Mouse (Mus musculus): ENCODE measurements around the gene 2900026A02Rik. TPM values are rescaled to one million over a fixed set of nuclear protein-coding genes. Genes with fewer than 3 reads are reported as not detected.

Gene 2900026A02Rik
- polyA plus RNA-seq, 1 experiment from 2014 or later = 7.2 TPM

DNA sequence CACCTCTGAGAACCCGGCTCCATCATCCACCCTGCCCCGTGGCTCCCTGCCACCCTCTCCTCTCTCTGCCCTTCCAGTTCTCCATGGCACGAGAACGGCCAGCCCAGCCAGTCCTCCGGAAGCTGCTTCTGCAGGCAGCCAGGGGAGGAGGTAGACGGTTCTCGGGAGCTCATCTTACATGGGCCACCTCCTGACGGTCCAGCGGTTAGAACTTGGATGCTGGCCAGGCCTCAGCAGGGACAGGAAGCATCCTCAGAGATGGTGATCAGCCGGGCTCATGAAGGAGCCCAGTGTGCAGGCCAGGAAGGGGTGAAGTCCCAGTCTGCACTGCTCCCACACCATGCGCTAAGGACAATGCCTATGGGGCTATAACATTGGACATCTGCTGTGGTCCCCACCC lies 6.6 kb downstream of the 2900026A02Rik start:
- H3K27me3 ChIP-seq (ENCODE audit: insufficient read depth, low read length) = no peaks in the 10 kb centered on the region
- H3K9me3 ChIP-seq (ENCODE audit: low read length) = no peaks in the 10 kb centered on the region
- peaks cover 67% of the 10 kb centered on the region for H3K4me1 ChIP-seq (ENCODE audit: insufficient read depth, low read length)
- ATAC-seq (ENCODE audit: low FRiP score, low TSS enrichment) = no peak; the same call in 1 of the 2 replicates
- H3K4me2 ChIP-seq (replicated peaks; ENCODE audit: low read depth, low read length) = no peak overlapping the region
- H3K27ac ChIP-seq (ENCODE audit: low read length) = peak overlapping the region; percentile 46; the same call in 1 of the 2 replicates
- H3K9ac ChIP-seq (replicated peaks; ENCODE audit: low read length) = no peak overlapping the region
- H3K4me3 ChIP-seq (ENCODE audit: low read length) = no peak overlapping the region
- H3K36me3 ChIP-seq (ENCODE audit: insufficient read depth, low read length) = no peaks in the 10 kb centered on the region
- 23% methylated on average over 11 of the region's 11 CpGs for WGBS

DNA sequence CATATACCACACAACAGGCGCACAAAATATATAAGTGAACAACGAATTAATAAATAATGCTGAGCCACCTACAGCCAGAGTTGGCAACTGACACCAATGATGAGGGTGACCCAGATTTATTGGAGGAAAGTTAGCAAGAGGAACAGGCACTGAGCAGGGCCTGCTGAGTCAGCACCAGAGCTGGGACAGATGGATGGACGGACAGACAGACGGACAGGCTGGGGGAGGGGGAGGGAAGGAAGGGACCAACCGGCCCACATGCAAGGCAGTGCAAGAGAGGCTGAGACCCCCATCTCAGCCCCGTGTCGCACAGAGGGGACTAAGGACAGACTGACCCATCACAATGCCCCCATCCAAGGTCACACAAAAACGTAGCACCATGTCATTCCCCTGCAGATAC lies 7.0 kb downstream of the 2900026A02Rik start:
- H3K4me3 ChIP-seq (ENCODE audit: low read length) = no peak overlapping the region
- H3K4me2 ChIP-seq (replicated peaks; ENCODE audit: low read depth, low read length) = no peak overlapping the region
- no peak overlapping the region for H3K9ac ChIP-seq (replicated peaks; ENCODE audit: low read length)
- H3K9me3 ChIP-seq (ENCODE audit: low read length) = no peaks in the 10 kb centered on the region
- H3K36me3 ChIP-seq (ENCODE audit: insufficient read depth, low read length) = no peaks in the 10 kb centered on the region
- H3K27me3 ChIP-seq (ENCODE audit: insufficient read depth, low read length) = no peaks in the 10 kb centered on the region
- H3K4me1 ChIP-seq (ENCODE audit: insufficient read depth, low read length) = peaks cover 67% of the 10 kb centered on the region
- H3K27ac ChIP-seq (ENCODE audit: low read length) = 0 out of 2 replicates have a peak overlapping the region, but pooled peaks have one; percentile 46
- no peak for ATAC-seq (ENCODE audit: low FRiP score, low TSS enrichment)
- WGBS = 78% methylated on average over 8 of the region's 8 CpGs

DNA sequence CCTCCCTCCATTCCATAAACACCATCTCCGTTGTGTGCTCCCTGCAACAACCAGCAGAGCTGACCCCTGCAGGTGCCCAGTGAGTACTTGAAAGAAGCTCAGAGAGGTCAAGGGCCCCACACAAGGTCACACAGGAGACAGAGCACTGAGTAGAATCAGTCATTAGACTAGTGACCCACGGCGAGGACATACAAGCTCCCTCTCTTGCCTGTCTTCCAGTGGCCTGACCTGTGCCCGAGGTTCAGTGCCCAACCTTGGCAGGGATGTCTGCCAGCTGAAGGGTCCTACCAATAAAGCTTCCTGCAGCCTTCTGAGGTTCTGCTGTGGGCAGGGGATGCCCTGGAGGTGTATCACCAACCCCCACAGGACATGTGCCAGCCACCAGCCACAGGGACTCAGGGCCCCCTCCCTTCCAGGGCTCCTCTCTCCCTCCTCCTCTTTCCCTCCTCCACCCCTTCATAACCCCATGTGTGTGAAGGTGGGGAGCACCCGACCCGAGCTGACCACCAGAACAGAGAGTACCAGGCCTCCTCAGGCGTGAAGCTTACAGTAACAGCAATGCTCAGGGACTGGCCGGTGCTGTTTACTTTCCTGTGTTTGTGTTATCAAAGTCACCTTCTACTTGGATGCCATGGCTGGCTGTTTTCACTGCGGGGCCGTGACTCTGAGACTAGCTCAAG lies 8.7 kb downstream of the 2900026A02Rik start:
- Histone ChIP-seq H3K36me3 (ENCODE audit: insufficient read depth, low read length) (no peaks in the 10 kb centered on the region), H3K4me2 (replicated peaks; ENCODE audit: low read depth, low read length) (no peak overlapping the region), H3K4me3 (ENCODE audit: low read length) (no peak overlapping the region), H3K27me3 (ENCODE audit: insufficient read depth, low read length) (no peaks in the 10 kb centered on the region), H3K9ac (replicated peaks; ENCODE audit: low read length) (no peak overlapping the region), H3K9me3 (ENCODE audit: low read length) (no peaks in the 10 kb centered on the region), H3K27ac (ENCODE audit: low read length) (peak overlapping the region; percentile 37), H3K4me1 (ENCODE audit: insufficient read depth, low read length) (peaks cover 66% of the 10 kb centered on the region)
- WGBS = 51% methylated on average over 10 of the region's 10 CpGs
- no peak for ATAC-seq (ENCODE audit: low FRiP score, low TSS enrichment)

DNA sequence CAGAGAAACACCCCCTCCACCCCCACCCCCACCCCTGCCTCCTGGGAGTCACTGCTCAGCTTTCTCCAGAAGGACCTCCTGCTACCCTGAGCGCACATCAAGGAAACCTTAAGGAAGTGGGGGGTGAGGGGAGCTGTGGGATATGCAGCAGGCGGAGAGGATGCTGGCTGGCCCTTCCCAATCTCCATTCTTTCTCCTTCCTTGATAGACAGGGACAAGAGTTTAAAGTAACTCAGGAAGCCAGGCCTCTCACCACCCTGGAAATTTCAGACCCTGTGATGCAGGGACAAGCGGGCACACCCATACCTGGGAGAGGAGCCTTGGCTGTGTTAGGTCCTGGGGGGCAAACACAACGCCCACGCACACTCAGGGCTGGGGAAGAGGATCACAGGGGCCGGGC lies 10.7 kb downstream of the 2900026A02Rik start:
- no peaks in the 10 kb centered on the region for H3K27me3 ChIP-seq (ENCODE audit: insufficient read depth, low read length)
- H3K4me2 ChIP-seq (replicated peaks; ENCODE audit: low read depth, low read length) = no peak overlapping the region
- 58% methylated on average over 6 of the region's 6 CpGs for WGBS
- 0 out of 2 replicates have a peak overlapping the region, but pooled peaks have one; percentile 44 for H3K9ac ChIP-seq (replicated peaks; ENCODE audit: low read length)
- peak overlapping the region; percentile 82 for H3K27ac ChIP-seq (ENCODE audit: low read length)
- H3K36me3 ChIP-seq (ENCODE audit: insufficient read depth, low read length) = no peaks in the 10 kb centered on the region
- ATAC-seq (ENCODE audit: low FRiP score, low TSS enrichment) = no peak
- no peak overlapping the region for H3K4me3 ChIP-seq (ENCODE audit: low read length)
- peaks cover 59% of the 10 kb centered on the region for H3K4me1 ChIP-seq (ENCODE audit: insufficient read depth, low read length)
- H3K9me3 ChIP-seq (ENCODE audit: low read length) = no peaks in the 10 kb centered on the region

DNA sequence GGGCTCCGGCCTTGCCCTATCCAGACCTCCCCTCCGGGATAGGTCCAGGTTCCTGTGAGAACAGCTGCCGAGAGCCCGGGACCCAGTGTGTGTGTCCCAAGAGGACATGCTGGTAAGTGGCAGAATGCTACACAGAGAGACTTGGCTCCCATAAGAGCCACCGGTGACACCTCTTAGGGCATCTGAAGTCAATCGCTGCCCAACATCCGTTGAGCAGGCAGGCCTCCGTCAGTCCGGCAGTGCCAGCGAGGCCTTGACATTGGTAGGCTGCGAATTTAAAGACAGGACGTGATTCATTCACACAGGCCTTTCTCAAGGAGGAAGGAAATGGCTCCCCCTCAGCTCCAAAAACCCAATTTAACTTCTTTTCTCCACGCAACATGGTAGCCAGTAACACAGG lies 11.1 kb downstream of the 2900026A02Rik start:
- ATAC-seq (ENCODE audit: low FRiP score, low TSS enrichment) = no peak
- H3K36me3 ChIP-seq (ENCODE audit: insufficient read depth, low read length) = no peaks in the 10 kb centered on the region
- no peak overlapping the region for H3K4me3 ChIP-seq (ENCODE audit: low read length)
- 70% methylated on average over 13 of the region's 13 CpGs for WGBS
- H3K4me2 ChIP-seq (replicated peaks; ENCODE audit: low read depth, low read length) = no peak overlapping the region
- no peaks in the 10 kb centered on the region for H3K9me3 ChIP-seq (ENCODE audit: low read length)
- H3K27me3 ChIP-seq (ENCODE audit: insufficient read depth, low read length) = no peaks in the 10 kb centered on the region
- H3K9ac ChIP-seq (replicated peaks; ENCODE audit: low read length) = no peak overlapping the region; the same call in 1 of the 2 replicates
- H3K4me1 ChIP-seq (ENCODE audit: insufficient read depth, low read length) = peaks cover 59% of the 10 kb centered on the region
- peak overlapping the region; percentile 82 for H3K27ac ChIP-seq (ENCODE audit: low read length)

DNA sequence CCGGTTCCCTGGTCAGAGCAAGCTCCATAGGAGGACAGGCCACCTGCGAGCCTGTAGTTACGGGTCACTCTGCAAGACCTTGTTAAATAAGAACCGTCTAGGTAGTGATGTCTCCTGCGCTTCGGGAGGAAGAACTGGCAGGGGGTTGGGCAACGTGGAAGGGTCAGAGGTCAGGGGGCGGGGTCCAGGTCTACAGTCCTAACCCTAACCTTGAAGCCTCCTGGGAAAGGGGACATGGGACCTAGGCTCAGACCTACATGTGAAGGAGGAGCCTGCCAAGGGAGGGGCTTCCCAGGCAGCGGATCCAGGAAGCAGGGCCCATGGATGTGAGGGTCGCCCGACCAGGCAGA lies 11.7 kb downstream of the 2900026A02Rik start:
- peak overlapping the region; percentile 82 for H3K27ac ChIP-seq (ENCODE audit: low read length)
- H3K27me3 ChIP-seq (ENCODE audit: insufficient read depth, low read length) = no peaks in the 10 kb centered on the region
- H3K4me3 ChIP-seq (ENCODE audit: low read length) = no peak overlapping the region
- 0 out of 2 replicates have a peak overlapping the region, but pooled peaks have one; percentile 11 for H3K4me2 ChIP-seq (replicated peaks; ENCODE audit: low read depth, low read length)
- 39% methylated on average over 11 of the region's 11 CpGs for WGBS
- no peaks in the 10 kb centered on the region for H3K9me3 ChIP-seq (ENCODE audit: low read length)
- peaks cover 57% of the 10 kb centered on the region for H3K4me1 ChIP-seq (ENCODE audit: insufficient read depth, low read length)
- peak; percentile 20; the same call in 1 of the 2 replicates for ATAC-seq (ENCODE audit: low FRiP score, low TSS enrichment)
- no peaks in the 10 kb centered on the region for H3K36me3 ChIP-seq (ENCODE audit: insufficient read depth, low read length)
- peak overlapping the region; percentile 36 for H3K9ac ChIP-seq (replicated peaks; ENCODE audit: low read length)

DNA sequence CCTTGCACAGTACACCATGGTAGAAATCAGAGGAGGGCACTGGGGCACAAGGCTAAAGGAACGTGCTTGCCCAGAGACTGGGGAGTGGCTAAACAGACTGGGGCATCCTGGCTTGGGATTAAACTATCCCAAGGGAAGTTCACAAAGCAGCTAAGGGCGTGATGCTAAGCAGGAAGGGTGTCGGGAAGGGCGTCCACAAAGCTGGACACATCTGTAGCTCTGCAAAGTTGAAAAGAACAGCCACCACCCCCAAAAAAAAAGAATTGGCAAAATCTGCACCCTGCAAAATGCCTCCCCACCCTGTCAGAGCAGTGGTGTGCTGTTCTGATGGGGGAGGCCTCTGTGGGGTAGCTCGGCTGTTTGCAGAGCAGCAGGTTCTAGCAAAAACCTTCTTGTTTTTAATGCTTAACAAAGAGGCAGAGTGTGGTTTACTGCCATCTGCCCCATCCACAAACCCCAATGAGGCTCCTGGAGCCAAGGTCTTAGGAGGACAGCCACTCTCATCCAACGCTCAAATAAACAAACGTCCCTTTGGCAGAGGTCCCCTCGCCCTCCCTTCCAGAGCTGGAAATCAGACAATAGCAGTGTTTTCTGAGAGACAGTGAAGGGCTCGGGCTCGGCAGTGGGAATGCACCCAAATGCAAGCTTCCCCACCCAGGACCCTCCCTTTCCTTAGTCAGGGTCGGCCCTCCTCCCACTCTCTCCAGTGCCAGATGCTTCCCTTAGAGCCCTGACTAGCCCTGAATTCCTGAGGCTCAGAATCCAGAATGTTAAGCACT lies 12.2 kb downstream of the 2900026A02Rik start:
- H3K4me1 ChIP-seq (ENCODE audit: insufficient read depth, low read length) = peaks cover 53% of the 10 kb centered on the region
- WGBS = 45% methylated on average over 11 of the region's 11 CpGs
- peak overlapping the region; percentile 36 for H3K9ac ChIP-seq (replicated peaks; ENCODE audit: low read length)
- no peak overlapping the region for H3K4me3 ChIP-seq (ENCODE audit: low read length)
- H3K36me3 ChIP-seq (ENCODE audit: insufficient read depth, low read length) = 0 out of 2 replicates have a peak, but pooled peaks cover 1% of the 10 kb centered on the region
- H3K27me3 ChIP-seq (ENCODE audit: insufficient read depth, low read length) = no peaks in the 10 kb centered on the region
- 0 out of 2 replicates have a peak overlapping the region, but pooled peaks have one; percentile 11 for H3K4me2 ChIP-seq (replicated peaks; ENCODE audit: low read depth, low read length)
- no peaks in the 10 kb centered on the region for H3K9me3 ChIP-seq (ENCODE audit: low read length)
- peak; percentile 60 for ATAC-seq (ENCODE audit: low FRiP score, low TSS enrichment)
- peak overlapping the region; percentile 82 for H3K27ac ChIP-seq (ENCODE audit: low read length)

DNA sequence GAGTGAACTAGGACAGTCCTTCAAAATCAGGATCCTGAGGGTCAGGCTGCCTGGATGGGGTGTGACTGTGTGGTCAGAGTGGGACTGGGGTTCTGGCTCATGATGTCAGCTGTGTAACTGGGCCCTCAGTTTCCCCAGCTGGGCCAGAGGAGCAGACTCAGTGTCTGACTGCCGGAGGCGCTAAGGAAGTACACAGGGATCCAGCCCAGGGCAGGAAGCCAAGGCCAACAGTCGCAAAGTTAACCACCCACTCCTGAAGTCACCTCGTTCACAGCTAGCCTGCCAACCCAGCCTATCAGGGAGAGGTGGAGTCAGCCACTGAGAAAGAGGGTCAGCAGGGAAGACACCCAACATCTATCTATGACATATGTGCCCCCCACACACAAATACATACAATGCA lies 13.0 kb downstream of the 2900026A02Rik start:
- no peak overlapping the region for H3K9ac ChIP-seq (replicated peaks; ENCODE audit: low read length)
- H3K27ac ChIP-seq (ENCODE audit: low read length) = peak overlapping the region; percentile 82
- no peaks in the 10 kb centered on the region for H3K27me3 ChIP-seq (ENCODE audit: insufficient read depth, low read length)
- H3K4me3 ChIP-seq (ENCODE audit: low read length) = no peak overlapping the region
- H3K36me3 ChIP-seq (ENCODE audit: insufficient read depth, low read length) = peaks cover 3% of the 10 kb centered on the region; the same call in 1 of the 2 replicates
- H3K9me3 ChIP-seq (ENCODE audit: low read length) = peaks cover 5% of the 10 kb centered on the region; the same call in 1 of the 2 replicates
- ATAC-seq (ENCODE audit: low FRiP score, low TSS enrichment) = no peak
- H3K4me1 ChIP-seq (ENCODE audit: insufficient read depth, low read length) = peaks cover 53% of the 10 kb centered on the region
- no peak overlapping the region for H3K4me2 ChIP-seq (replicated peaks; ENCODE audit: low read depth, low read length)
- 48% methylated on average over 4 of the region's 4 CpGs for WGBS

DNA sequence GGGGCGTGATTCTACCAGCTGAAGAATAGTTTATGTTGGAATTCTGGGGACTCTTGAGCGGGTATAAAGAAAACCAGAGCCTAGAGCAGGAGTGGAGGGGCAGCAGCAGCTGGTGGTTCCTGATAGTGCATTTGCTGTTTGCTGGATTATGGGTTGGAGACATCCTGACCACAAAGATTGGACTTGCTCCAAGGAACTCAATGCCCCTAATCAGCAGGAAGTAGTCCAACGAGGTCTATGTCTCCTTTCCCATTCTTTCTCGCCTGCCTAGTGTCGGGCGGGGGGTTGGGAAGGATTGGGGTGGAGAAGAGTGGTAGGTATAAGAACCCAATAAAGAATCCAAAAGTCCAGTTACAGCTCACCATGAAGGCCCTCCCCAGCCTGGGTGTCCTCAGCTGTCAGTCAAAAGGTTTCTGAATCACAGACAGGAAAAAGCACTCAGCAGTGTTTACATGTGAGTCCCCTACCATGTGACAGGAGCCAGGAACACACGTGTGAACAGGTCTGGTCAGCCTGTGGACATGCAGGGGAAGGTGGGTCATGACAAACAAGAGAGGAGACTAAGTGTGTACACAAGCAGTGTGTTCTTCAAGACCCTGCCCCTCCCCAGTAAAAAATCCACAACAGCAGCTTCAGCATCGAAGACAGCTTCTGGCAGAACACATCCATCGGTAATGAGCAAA lies 14.2 kb downstream of the 2900026A02Rik start:
- 54% methylated on average over 9 of the region's 9 CpGs for WGBS
- Histone ChIP-seq H3K4me3 (ENCODE audit: low read length) (no peak overlapping the region), H3K9me3 (ENCODE audit: low read length) (peaks cover 6% of the 10 kb centered on the region; the same call in 1 of the 2 replicates), H3K36me3 (ENCODE audit: insufficient read depth, low read length) (peaks cover 3% of the 10 kb centered on the region; the same call in 1 of the 2 replicates), H3K9ac (replicated peaks; ENCODE audit: low read length) (0 out of 2 replicates have a peak overlapping the region, but pooled peaks have one; percentile 4), H3K27ac (ENCODE audit: low read length) (peak overlapping the region; percentile 48; the same call in 1 of the 2 replicates), H3K27me3 (ENCODE audit: insufficient read depth, low read length) (no peaks in the 10 kb centered on the region), H3K4me2 (replicated peaks; ENCODE audit: low read depth, low read length) (no peak overlapping the region), H3K4me1 (ENCODE audit: insufficient read depth, low read length) (peaks cover 42% of the 10 kb centered on the region)
- ATAC-seq (ENCODE audit: low FRiP score, low TSS enrichment) = no peak
